Mouse (Mus musculus): ENCODE data around the gene Arid3a. TPM values are rescaled to one million over a fixed set of nuclear protein-coding genes. Genes with fewer than 3 reads are reported as not detected.

The Arid3a gene
- polyA plus RNA-seq, 1 experiment from 2014 or later: 7.0 TPM

- Histone ChIP-seq H3K4me1 (peaks cover 65% of the 10 kb centered on the region), H3K9ac (no peak overlapping the region), H3K9me3 (replicated peaks) (no peaks in the 10 kb centered on the region), H3K27me3 (peaks cover 63% of the 10 kb centered on the region), H3K4me3 (replicated peaks) (peak overlapping the region; percentile 18), H3K36me3 (no peaks in the 10 kb centered on the region), H3K27ac (replicated peaks) (no peak overlapping the region), H3K4me2 (replicated peaks) (peak overlapping the region; percentile 33)
- 2% methylated on average over 21 of the region's 21 CpGs for WGBS
- no peak for ATAC-seq (ENCODE audit: insufficient number of reproducible peaks, low FRiP score, low TSS enrichment, low read depth)
Observed at GRCm38 (mm10) chr10:79919251-79919849, 7.5 kb upstream of the Arid3a start.

- H3K4me3 ChIP-seq (replicated peaks): peak overlapping the region; percentile 25; the same call in 1 of the 2 replicates
- no peak overlapping the region for H3K9ac ChIP-seq
- peaks cover 55% of the 10 kb centered on the region for H3K4me1 ChIP-seq
- ATAC-seq (ENCODE audit: insufficient number of reproducible peaks, low FRiP score, low TSS enrichment, low read depth): no peak
- WGBS: 17% methylated on average over 26 of the region's 26 CpGs
- H3K9me3 ChIP-seq (replicated peaks): no peaks in the 10 kb centered on the region
- peaks cover 63% of the 10 kb centered on the region for H3K27me3 ChIP-seq
- H3K4me2 ChIP-seq (replicated peaks): peak overlapping the region; percentile 46; the same call in 1 of the 2 replicates
- no peak overlapping the region for H3K27ac ChIP-seq (replicated peaks)
- no peaks in the 10 kb centered on the region for H3K36me3 ChIP-seq
Observed at GRCm38 (mm10) chr10:79920056-79920890, 6.6 kb upstream of the Arid3a start.

GRCm38 (mm10) chr10:79920958-79921535 is 5.8 kb upstream of the Arid3a start, which contains the start of gene R3hdm4:
Gene R3hdm4, minus strand, starts transcription at chr10:79921208.
- H3K4me3 ChIP-seq (replicated peaks): peak within 1 kb of the TSS; percentile 25
- WGBS: 5% methylated on average over 41 of the region's 41 CpGs
- H3K36me3 ChIP-seq: no peaks in the 10 kb centered on the region
- H3K9ac ChIP-seq: no peak within 1 kb of the TSS
- no peak within 1 kb of the TSS for H3K27ac ChIP-seq (replicated peaks)
- peaks cover 63% of the 10 kb centered on the region for H3K27me3 ChIP-seq
- peaks cover 54% of the 10 kb centered on the region for H3K4me1 ChIP-seq
- H3K9me3 ChIP-seq (replicated peaks): no peaks in the 10 kb centered on the region
- H3K4me2 ChIP-seq (replicated peaks): peak within 1 kb of the TSS; percentile 46
- ATAC-seq (ENCODE audit: insufficient number of reproducible peaks, low FRiP score, low TSS enrichment, low read depth): no peak

GRCm38 (mm10) chr10:79921572-79921971 is 5.3 kb upstream of the Arid3a start:
- no peaks in the 10 kb centered on the region for H3K36me3 ChIP-seq
- peak overlapping the region; percentile 46 for H3K4me2 ChIP-seq (replicated peaks)
- WGBS: 1% methylated on average over 34 of the region's 34 CpGs
- H3K9me3 ChIP-seq (replicated peaks): no peaks in the 10 kb centered on the region
- no peak for ATAC-seq (ENCODE audit: insufficient number of reproducible peaks, low FRiP score, low TSS enrichment, low read depth)
- H3K4me3 ChIP-seq (replicated peaks): peak overlapping the region; percentile 25
- no peak overlapping the region for H3K9ac ChIP-seq
- no peak overlapping the region for H3K27ac ChIP-seq (replicated peaks)
- H3K4me1 ChIP-seq: peaks cover 58% of the 10 kb centered on the region
- H3K27me3 ChIP-seq: peaks cover 63% of the 10 kb centered on the region

- Histone ChIP-seq H3K4me1 (peaks cover 47% of the 10 kb centered on the region), H3K27ac (replicated peaks) (peak overlapping the region; percentile 97; the same call in 1 of the 2 replicates)
Observed at GRCm38 (mm10) chr10:79924998-79925784, 1.7 kb upstream of the Arid3a start.

GRCm38 (mm10) chr10:79925785-79926490 is 905 bp upstream of the Arid3a start:
- Histone ChIP-seq H3K27ac (replicated peaks) (peak overlapping the region; percentile 97), H3K4me3 (replicated peaks) (peak overlapping the region; percentile 99), H3K36me3 (0 out of 2 replicates have a peak, but pooled peaks cover 1% of the 10 kb centered on the region), H3K9me3 (replicated peaks) (no peaks in the 10 kb centered on the region), H3K4me2 (replicated peaks) (peak overlapping the region; percentile 92), H3K27me3 (peaks cover 28% of the 10 kb centered on the region), H3K4me1 (peaks cover 41% of the 10 kb centered on the region), H3K9ac (peak overlapping the region; percentile 98)
- WGBS: 6% methylated on average over 15 of the region's 15 CpGs
- no peak for ATAC-seq (ENCODE audit: insufficient number of reproducible peaks, low FRiP score, low TSS enrichment, low read depth)

More at GRCm38 (mm10) chr10:79924998-79925784, 1.7 kb upstream of the Arid3a start:
- Histone ChIP-seq H3K4me3 (replicated peaks) (peak overlapping the region; percentile 99; the same call in 1 of the 2 replicates), H3K4me2 (replicated peaks) (peak overlapping the region; percentile 92), H3K27me3 (peaks cover 35% of the 10 kb centered on the region), H3K9me3 (replicated peaks) (no peaks in the 10 kb centered on the region), H3K36me3 (no peaks in the 10 kb centered on the region), H3K9ac (no peak overlapping the region)
- WGBS: 11% methylated on average over 29 of the region's 29 CpGs
- no peak for ATAC-seq (ENCODE audit: insufficient number of reproducible peaks, low FRiP score, low TSS enrichment, low read depth)

GRCm38 (mm10) chr10:79927324-79928029 is 634 bp downstream of the Arid3a start:
- H3K4me3 ChIP-seq (replicated peaks): peak overlapping the region; percentile 99
- under 1% methylated on average over 54 of the region's 54 CpGs for WGBS
- peaks cover 47% of the 10 kb centered on the region for H3K4me1 ChIP-seq

GRCm38 (mm10) chr10:79928030-79928694 is 1.3 kb downstream of the Arid3a start:
- Histone ChIP-seq H3K9me3 (replicated peaks) (no peaks in the 10 kb centered on the region), H3K36me3 (peaks cover 17% of the 10 kb centered on the region; the same call in 1 of the 2 replicates), H3K4me3 (replicated peaks) (peak overlapping the region; percentile 99), H3K4me2 (replicated peaks) (peak overlapping the region; percentile 92), H3K27ac (replicated peaks) (peak overlapping the region; percentile 97), H3K4me1 (peaks cover 54% of the 10 kb centered on the region), H3K27me3 (peaks cover 5% of the 10 kb centered on the region), H3K9ac (peak overlapping the region; percentile 98)
- WGBS: 0% methylated on average over 29 of the region's 29 CpGs
- ATAC-seq (ENCODE audit: insufficient number of reproducible peaks, low FRiP score, low TSS enrichment, low read depth): no peak

More at GRCm38 (mm10) chr10:79927324-79928029, 634 bp downstream of the Arid3a start:
- Histone ChIP-seq H3K4me2 (replicated peaks) (peak overlapping the region; percentile 92), H3K36me3 (peaks cover 17% of the 10 kb centered on the region; the same call in 1 of the 2 replicates), H3K27me3 (peaks cover 12% of the 10 kb centered on the region), H3K9me3 (replicated peaks) (no peaks in the 10 kb centered on the region), H3K27ac (replicated peaks) (peak overlapping the region; percentile 97), H3K9ac (peak overlapping the region; percentile 98)
- ATAC-seq (ENCODE audit: insufficient number of reproducible peaks, low FRiP score, low TSS enrichment, low read depth): peak; percentile 17

GRCm38 (mm10) chr10:79928907-79929701 is 2.3 kb downstream of the Arid3a start:
- Histone ChIP-seq H3K4me1 (peaks cover 63% of the 10 kb centered on the region), H3K27me3 (no peaks in the 10 kb centered on the region), H3K27ac (replicated peaks) (no peak overlapping the region), H3K4me3 (replicated peaks) (peak overlapping the region; percentile 99), H3K4me2 (replicated peaks) (peak overlapping the region; percentile 92), H3K9me3 (replicated peaks) (no peaks in the 10 kb centered on the region), H3K9ac (no peak overlapping the region), H3K36me3 (peaks cover 22% of the 10 kb centered on the region; the same call in 1 of the 2 replicates)
- 21% methylated on average over 9 of the region's 9 CpGs for WGBS
- no peak for ATAC-seq (ENCODE audit: insufficient number of reproducible peaks, low FRiP score, low TSS enrichment, low read depth)

All from embryonic facial prominence, embryonic 15.5 days (tissue).